Mouse (Mus musculus): ENCODE results near the gene Colca2.

Gene Colca2

GRCm38 (mm10) chr9:51272102-51272501 is 6.3 kb downstream of the Colca2 start:
- DNase-seq (ENCODE audit: low read depth) = no peak

GRCm38 (mm10) chr9:51271073-51271472 is 7.3 kb downstream of the Colca2 start:
- no peak for DNase-seq (ENCODE audit: low read depth)

- no peak for DNase-seq (ENCODE audit: low read depth)
These were observed 9.5 kb downstream of the Colca2 start for GRCm38 (mm10) chr9:51268852-51269251.

GRCm38 (mm10) chr9:51258426-51258825 is 19.9 kb downstream of the Colca2 start:
- no peak for DNase-seq (ENCODE audit: low read depth)

GRCm38 (mm10) chr9:51256780-51257502 is 21.4 kb downstream of the Colca2 start:
- no peak for DNase-seq (ENCODE audit: low read depth)

GRCm38 (mm10) chr9:51238741-51239385 is 39.5 kb downstream of the Colca2 start:
- no peak for DNase-seq (ENCODE audit: low read depth)

- DNase-seq (ENCODE audit: low read depth) = no peak
These were observed 46.2 kb downstream of the Colca2 start for GRCm38 (mm10) chr9:51232163-51232562.

- no peak for DNase-seq (ENCODE audit: low read depth)
These were observed 47.5 kb downstream of the Colca2 start for GRCm38 (mm10) chr9:51230701-51231389.

GRCm38 (mm10) chr9:51225636-51226166 is 52.7 kb downstream of the Colca2 start:
- DNase-seq (ENCODE audit: low read depth) = no peak
